Mouse (Mus musculus) lung, embryonic 16.5 days (tissue): ENCODE data around the gene Rora. TPM values are rescaled to one million over a fixed set of nuclear protein-coding genes. Genes with fewer than 3 reads are reported as not detected.

ENCODE experiments used
- ATAC-seq: fragments of 200-750 bp; cut with Nextera tagmentation; 2 replicates; pipeline ENCODE4 v1.8.0; 2017; ENCODE audit warnings: low read depth, mild to moderate bottlenecking, moderate library complexity
- H3K27ac ChIP-seq: fragments of 300-500 bp; sonication (generic); 2 replicates; pipeline ENCODE4 v1.5.1; 2014; ENCODE audit warnings: mild to moderate bottlenecking, control low read depth, low read length
- H3K27me3 ChIP-seq: fragments of 300-500 bp; sonication (generic); 2 replicates; pipeline ENCODE4 v1.6.1; 2014; ENCODE audit warnings: low read depth, low read length, mixed read lengths; ENCODE audit not compliant: control insufficient read depth, insufficient read depth
- H3K36me3 ChIP-seq: fragments of 300-500 bp; sonication (generic); 2 replicates; pipeline ENCODE4 v1.6.1; 2014; ENCODE audit warnings: low read length; ENCODE audit not compliant: control insufficient read depth, insufficient read depth
- H3K4me1 ChIP-seq: fragments of 300-500 bp; sonication (generic); replicated peaks from 2 replicates; pipeline ENCODE4 v1.6.1; 2014; ENCODE audit warnings: low read length, mixed read lengths; ENCODE audit not compliant: control insufficient read depth, insufficient read depth
- H3K4me2 ChIP-seq: fragments of 300-500 bp; sonication (generic); 2 replicates; pipeline ENCODE4 v1.6.1; 2014; ENCODE audit warnings: low read depth, low read length, control low read depth
- H3K4me3 ChIP-seq: fragments of 300-500 bp; sonication (generic); 2 replicates; pipeline ENCODE4 v1.5.1; 2014; ENCODE audit warnings: mild to moderate bottlenecking, low read length, control low read depth
- H3K9ac ChIP-seq: fragments of 300-500 bp; sonication (generic); 2 replicates; pipeline ENCODE4 v1.6.1; 2014; ENCODE audit warnings: low read length, control low read depth
- H3K9me3 ChIP-seq: fragments of 300-500 bp; sonication (generic); 2 replicates; pipeline ENCODE4 v1.6.1; 2016; ENCODE audit warnings: low read length; ENCODE audit not compliant: control insufficient read depth
- WGBS: fragments of 180-500 bp; shearing (Covaris S2); extraction: QIAGEN DNeasy Blood & Tissue Kit; methylation state at CpG from one replicate; pipeline ENCODE4 v1.1.7; 2014; 5-methylcytosine and 5-hydroxymethylcytosine counted together
- polyA plus RNA-seq: library from polyadenylated mRNA; unstranded; fragments of >200 nt; fragmentation: Nextera tagmentation; extraction: Ambion mirVana; gene quantifications from 2 replicates; pipeline ENCODE4 v1.2.1, GENCODE M21; 2015

The Rora gene
- polyA plus RNA-seq, 1 experiment from 2014 or later: 8.4 TPM

DNA sequence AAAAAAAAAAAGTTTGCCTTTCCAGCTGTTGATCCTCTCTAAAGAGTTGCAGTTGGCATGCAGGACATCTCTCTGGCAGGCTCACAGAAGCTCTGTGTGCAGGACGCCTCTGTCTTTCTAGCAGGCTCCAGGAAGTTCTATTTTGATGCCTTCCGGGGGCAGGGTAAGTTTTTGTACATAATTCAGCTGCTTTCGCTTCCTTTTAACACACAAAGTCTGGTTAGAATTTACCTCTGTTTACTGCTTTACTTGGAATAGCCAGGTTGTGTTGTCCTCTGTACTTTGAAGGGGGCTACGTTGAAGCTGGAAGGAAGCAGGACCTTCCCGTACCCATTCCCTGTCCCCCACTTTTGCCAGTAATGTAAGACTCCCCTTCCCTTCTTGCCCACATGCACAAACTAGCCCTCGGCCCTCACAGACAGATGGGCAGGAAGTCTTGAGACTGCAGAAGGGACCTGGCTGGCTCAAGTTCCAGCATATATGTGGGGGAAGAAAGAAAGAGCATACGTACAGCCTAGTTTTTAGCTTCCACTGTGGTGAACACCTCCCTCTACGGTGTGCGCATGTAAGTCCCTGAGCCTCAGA is 231.0 kb downstream of the Rora start:
- Histone ChIP-seq H3K4me2 (no peak overlapping the region), H3K4me3 (no peak overlapping the region), H3K9ac (no peak overlapping the region), H3K36me3 (no peaks in the 10 kb centered on the region), H3K27me3 (no peaks in the 10 kb centered on the region), H3K27ac (peak overlapping the region; percentile 63), H3K4me1 (peaks cover 16% of the 10 kb centered on the region; the same call in 1 of the 2 replicates), H3K9me3 (no peaks in the 10 kb centered on the region)
- ATAC-seq: peak; percentile 60; the same call in 1 of the 2 replicates
- WGBS: 54% methylated on average over 9 of the region's 9 CpGs

DNA sequence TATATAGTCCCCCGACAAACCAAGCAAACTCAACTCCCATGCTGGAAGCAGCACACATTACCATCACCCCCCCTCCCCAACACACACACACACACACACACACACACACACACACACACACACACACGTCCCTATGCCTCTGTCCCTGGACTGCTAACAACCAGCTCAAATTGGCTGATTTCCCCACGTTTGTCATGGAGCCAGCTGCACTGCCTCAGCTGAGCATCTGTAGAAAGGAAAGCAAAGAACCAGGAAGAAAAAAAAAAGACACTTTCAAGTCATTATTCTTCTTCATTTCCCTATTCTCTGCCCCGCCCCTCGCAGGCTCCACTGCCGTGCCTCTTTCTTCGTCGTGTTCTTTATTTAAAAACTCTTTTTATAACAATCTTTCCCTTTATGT is 235.1 kb downstream of the Rora start:
- ATAC-seq: peak; percentile 93
- Histone ChIP-seq H3K4me2 (peak overlapping the region; percentile 4; the same call in 1 of the 2 replicates), H3K9me3 (no peaks in the 10 kb centered on the region), H3K4me1 (peaks cover 16% of the 10 kb centered on the region; the same call in 1 of the 2 replicates), H3K27me3 (no peaks in the 10 kb centered on the region), H3K36me3 (no peaks in the 10 kb centered on the region), H3K9ac (no peak overlapping the region), H3K4me3 (no peak overlapping the region), H3K27ac (peak overlapping the region; percentile 45; the same call in 1 of the 2 replicates)
- WGBS: 29% methylated on average over 8 of the region's 8 CpGs

DNA sequence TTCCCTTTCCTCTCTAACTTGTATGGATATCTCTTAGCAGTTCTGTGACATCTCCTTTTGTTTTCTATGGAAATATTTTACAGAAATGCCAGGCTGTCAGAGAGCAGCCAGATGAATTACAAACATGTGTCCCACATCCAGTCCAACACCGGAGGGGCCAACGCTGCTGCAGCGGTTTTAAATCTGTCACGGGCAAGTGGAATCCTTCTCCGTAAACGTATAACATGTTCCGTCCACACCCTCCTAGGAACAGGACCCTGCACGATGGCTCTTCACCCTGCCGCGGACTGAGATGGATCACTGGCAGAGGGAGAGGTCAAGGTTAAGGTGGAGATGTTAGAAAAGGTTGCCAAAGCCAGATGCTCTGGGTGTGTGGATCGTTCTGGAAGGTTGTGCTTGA is 237.8 kb downstream of the Rora start:
- H3K9ac ChIP-seq: no peak overlapping the region
- no peak overlapping the region for H3K4me2 ChIP-seq
- no peaks in the 10 kb centered on the region for H3K9me3 ChIP-seq
- no peak overlapping the region for H3K4me3 ChIP-seq
- H3K4me1 ChIP-seq: 0 out of 2 replicates have a peak, but pooled peaks cover 5% of the 10 kb centered on the region
- no peak overlapping the region for H3K27ac ChIP-seq
- no peaks in the 10 kb centered on the region for H3K27me3 ChIP-seq
- no peak for ATAC-seq
- no peaks in the 10 kb centered on the region for H3K36me3 ChIP-seq
- 42% methylated on average over 11 of the region's 11 CpGs for WGBS

DNA sequence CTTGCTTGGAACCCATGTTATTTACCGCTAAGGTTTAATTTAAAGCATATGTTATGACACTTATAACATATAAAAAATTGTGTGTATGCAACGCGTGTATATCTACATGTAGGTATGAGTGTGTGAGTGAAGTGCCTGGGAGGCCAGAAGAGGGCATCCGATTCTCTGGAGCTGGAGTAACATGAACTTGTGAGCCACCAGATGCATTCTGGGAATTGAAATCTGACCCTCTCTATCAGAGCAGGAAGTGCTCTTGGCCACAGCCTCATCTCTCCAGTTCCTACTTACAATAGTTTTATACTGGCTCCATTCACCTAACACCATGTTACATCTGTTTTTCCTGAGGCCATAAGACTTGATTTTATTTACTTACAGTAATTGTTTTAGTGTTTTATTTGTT is 238.8 kb downstream of the Rora start:
- Histone ChIP-seq H3K4me3 (no peak overlapping the region), H3K4me1 (0 out of 2 replicates have a peak, but pooled peaks cover 5% of the 10 kb centered on the region), H3K27me3 (no peaks in the 10 kb centered on the region), H3K27ac (no peak overlapping the region), H3K4me2 (no peak overlapping the region), H3K36me3 (no peaks in the 10 kb centered on the region), H3K9me3 (no peaks in the 10 kb centered on the region), H3K9ac (no peak overlapping the region)
- WGBS: 90% methylated on average over 4 of the region's 4 CpGs
- no peak for ATAC-seq

DNA sequence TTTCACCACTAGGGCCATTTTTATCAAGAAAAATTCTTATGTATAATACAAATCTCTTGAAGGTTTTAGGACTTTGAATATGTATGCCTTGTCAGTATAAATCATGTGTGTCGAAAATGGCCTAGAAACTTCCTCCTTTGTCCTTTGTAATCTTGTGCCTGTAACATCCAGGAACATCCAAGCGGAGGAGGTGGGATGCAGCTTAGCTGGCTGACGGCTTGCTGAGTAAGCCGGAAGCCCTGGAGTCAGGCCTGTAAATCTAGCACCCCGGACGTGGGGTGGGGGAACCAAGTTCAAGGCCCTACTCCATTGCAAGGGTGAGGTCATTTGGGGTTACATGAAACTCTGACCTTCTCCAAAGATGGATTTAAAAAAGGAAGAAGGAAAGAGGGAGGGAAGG is 239.3 kb downstream of the Rora start:
- H3K4me2 ChIP-seq: no peak overlapping the region
- no peaks in the 10 kb centered on the region for H3K36me3 ChIP-seq
- H3K4me1 ChIP-seq: 0 out of 2 replicates have a peak, but pooled peaks cover 5% of the 10 kb centered on the region
- no peaks in the 10 kb centered on the region for H3K27me3 ChIP-seq
- no peak overlapping the region for H3K27ac ChIP-seq
- no peak overlapping the region for H3K4me3 ChIP-seq
- no peaks in the 10 kb centered on the region for H3K9me3 ChIP-seq
- WGBS: 76% methylated on average over 6 of the region's 6 CpGs
- no peak for ATAC-seq
- H3K9ac ChIP-seq: no peak overlapping the region

DNA sequence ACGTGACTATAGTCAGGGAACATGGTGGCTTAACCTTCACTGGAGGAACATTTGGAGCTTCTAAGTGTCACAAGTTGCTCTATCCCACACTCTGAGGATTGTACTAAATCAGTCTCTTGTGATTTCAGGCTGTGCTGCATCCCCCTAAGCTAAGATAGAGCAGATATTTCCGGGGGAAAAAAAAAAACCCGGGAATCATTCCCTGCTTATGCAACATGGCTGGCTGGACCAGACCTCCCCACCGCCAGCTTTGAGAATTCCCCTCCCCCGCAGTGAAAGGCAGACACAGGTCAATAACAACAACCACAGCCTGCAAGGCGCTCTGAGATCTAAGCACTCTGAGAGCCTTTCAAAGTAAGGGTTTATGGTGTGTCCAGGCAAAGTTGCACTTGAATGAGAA is 244.7 kb downstream of the Rora start:
- H3K36me3 ChIP-seq: no peaks in the 10 kb centered on the region
- 60% methylated on average over 6 of the region's 6 CpGs for WGBS
- no peak overlapping the region for H3K27ac ChIP-seq
- H3K27me3 ChIP-seq: no peaks in the 10 kb centered on the region
- H3K9ac ChIP-seq: no peak overlapping the region
- H3K4me3 ChIP-seq: no peak overlapping the region
- H3K9me3 ChIP-seq: no peaks in the 10 kb centered on the region
- no peaks in the 10 kb centered on the region for H3K4me1 ChIP-seq
- H3K4me2 ChIP-seq: no peak overlapping the region
- ATAC-seq: peak; percentile 20; the same call in 1 of the 2 replicates

DNA sequence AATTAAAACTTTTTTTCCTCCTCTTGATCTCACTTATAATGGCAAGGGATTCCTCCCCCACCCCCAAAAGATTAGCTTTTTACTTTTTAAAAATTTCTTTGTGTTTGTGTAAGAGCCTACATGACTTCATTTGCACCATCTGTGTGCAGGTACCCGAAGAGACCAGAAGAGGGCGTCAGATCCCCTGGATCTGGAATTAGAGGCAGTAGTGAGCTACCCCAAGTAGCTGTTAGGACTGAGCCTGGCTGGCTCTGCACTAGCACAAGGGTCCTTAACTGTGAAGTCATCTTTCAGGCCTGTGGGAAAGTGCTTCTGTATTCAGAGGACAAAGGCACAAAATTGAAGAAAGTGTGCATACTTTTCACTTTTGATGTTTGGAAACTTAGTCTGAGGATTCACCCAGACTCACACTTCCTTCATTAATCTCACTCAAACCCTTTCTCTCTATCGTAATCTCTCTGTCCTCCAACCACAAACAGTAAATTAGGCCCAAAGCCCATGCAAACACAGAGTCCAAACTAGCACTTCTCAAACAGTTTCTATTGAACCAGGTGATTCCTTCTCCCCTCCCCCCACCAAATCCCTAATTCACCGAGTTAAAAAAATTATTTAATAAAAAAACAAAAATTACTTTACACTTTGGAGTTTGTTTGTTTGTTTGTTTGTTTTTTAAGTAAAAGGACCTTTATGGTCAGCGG is 246.1 kb downstream of the Rora start:
- no peaks in the 10 kb centered on the region for H3K27me3 ChIP-seq
- no peak overlapping the region for H3K27ac ChIP-seq
- H3K9ac ChIP-seq: no peak overlapping the region
- no peak for ATAC-seq
- no peak overlapping the region for H3K4me3 ChIP-seq
- 75% methylated on average over 5 of the region's 5 CpGs for WGBS
- H3K4me2 ChIP-seq: no peak overlapping the region
- no peaks in the 10 kb centered on the region for H3K4me1 ChIP-seq
- no peaks in the 10 kb centered on the region for H3K9me3 ChIP-seq
- no peaks in the 10 kb centered on the region for H3K36me3 ChIP-seq

DNA sequence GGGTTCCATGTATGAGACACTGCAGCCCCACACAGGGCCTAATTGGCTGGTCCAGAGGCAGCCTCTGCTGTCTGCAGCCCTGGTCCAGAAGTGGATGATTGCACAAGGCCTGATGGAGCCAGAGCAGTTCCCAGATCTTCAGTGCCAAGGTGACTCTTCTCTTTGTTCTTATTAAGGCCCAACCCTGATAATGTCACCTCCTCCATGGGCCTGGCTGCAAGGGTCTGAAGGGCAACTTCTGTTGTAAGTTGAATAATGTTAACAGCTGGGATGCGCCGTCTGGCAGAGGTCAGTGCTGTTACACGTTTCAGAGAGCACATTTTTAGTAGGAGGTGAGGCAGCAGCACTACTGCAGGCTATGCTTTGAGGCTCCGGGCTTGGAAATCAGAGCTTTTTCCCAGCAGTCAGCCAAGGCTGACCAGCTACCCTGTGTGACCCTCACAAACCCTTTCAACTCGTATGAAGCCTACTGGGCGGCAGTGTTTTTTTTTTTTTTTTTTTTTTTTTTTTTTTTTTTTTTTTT is 252.8 kb downstream of the Rora start:
- H3K9me3 ChIP-seq: no peaks in the 10 kb centered on the region
- WGBS: 60% methylated on average over 6 of the region's 6 CpGs

DNA sequence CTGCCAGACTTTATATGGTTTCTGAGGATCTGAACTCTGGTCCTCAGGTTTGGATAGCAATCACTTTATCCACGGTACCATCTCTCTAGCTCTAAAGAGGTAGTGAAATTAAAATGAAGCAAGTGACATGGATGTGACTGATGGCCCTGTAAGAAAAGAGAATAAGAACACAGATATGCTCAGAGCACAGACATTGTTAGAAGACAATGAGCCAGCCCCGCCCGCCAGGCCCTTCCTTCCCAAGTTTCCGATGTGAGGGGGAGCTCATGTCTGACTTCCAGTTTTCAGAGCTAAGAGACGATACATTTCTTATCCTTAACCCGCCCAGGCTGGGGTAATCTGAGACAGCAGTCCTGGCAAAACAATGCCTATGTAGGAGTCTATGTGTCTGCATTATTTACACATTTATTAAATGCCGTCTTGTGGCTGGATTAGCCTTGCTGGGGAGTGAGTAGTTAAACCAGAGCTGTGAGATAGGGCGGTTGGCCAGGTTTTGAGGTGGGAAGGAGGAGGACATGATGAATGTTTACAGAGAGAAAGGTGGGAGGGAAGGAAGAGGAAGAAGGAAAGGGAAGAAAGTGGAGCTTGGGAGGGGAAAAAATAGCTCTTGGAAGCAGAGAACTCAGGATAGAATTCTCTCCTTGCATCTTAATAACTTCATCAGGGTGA is 259.0 kb downstream of the Rora start:
- Histone ChIP-seq H3K9me3 (no peaks in the 10 kb centered on the region), H3K4me3 (no peak overlapping the region), H3K4me1 (peaks cover 12% of the 10 kb centered on the region; the same call in 1 of the 2 replicates), H3K36me3 (no peaks in the 10 kb centered on the region), H3K9ac (no peak overlapping the region), H3K27me3 (no peaks in the 10 kb centered on the region), H3K27ac (peak overlapping the region; percentile 36; the same call in 1 of the 2 replicates), H3K4me2 (no peak overlapping the region)
- peak; percentile 38; the same call in 1 of the 2 replicates for ATAC-seq
- 38% methylated on average over 8 of the region's 8 CpGs for WGBS

More for the DNA sequence above, 252.8 kb downstream of the Rora start:
- Histone ChIP-seq H3K4me1 (no peaks in the 10 kb centered on the region), H3K9ac (no peak overlapping the region), H3K27me3 (no peaks in the 10 kb centered on the region), H3K27ac (no peak overlapping the region), H3K4me3 (no peak overlapping the region), H3K36me3 (no peaks in the 10 kb centered on the region), H3K4me2 (no peak overlapping the region)
- ATAC-seq: no peak
